Comparison of ENCODE assay signal across 8 mouse cellular contexts in genomic region chr4:152326543-152326942, GRCm38 (mm10). TPM values are rescaled to one million over a fixed set of nuclear protein-coding genes. Genes with fewer than 3 reads are reported as not detected.
A peak's percentile ranks its signal among the peaks of the same experiment; 100 is the strongest.
DNase-seq lines count a peak whose midpoint lies in the region; ATAC-seq and TF ChIP-seq lines count a peak whose summit lies in the region.

No protein-coding gene starts in this region.

- H3K4me3 ChIP-seq in lung, embryonic 14.5 days (ENCODE audit: low read depth, low read length), result peak overlapping the region; percentile 97
- H3K4me3 ChIP-seq in embryonic facial prominence, embryonic 14.5 days (ENCODE audit: low read depth, low read length), result peak overlapping the region; percentile 99
- peak overlapping the region; percentile 78 for H3K4me3 ChIP-seq in intestine, postnatal 0 days (ENCODE audit: low read depth, low read length)
- peak overlapping the region; percentile 72 for H3K4me3 ChIP-seq in neural tube, embryonic 14.5 days (ENCODE audit: low read depth, low read length)

- DNase-seq in lung, embryonic 14.5 days, result no peak
- no peak for DNase-seq in lung, postnatal 36 days
- DNase-seq in embryonic facial prominence, embryonic 14.5 days (ENCODE audit: low spot score), result no peak
- DNase-seq in adrenal gland, postnatal 4 days (ENCODE audit: low spot score in 2 of 2), result no peak
- no peak for DNase-seq in layer of hippocampus, adult 9-11 months
- no peak for DNase-seq in left cerebral cortex, postnatal 10 days (ENCODE audit: extremely low spot score in 1 of 2, low spot score in 2 of 2)

- intact Hi-C loops in left cerebral cortex, postnatal 10 days (cut with DNase I), result no loop called here

- H3K4me2 ChIP-seq in lung, embryonic 14.5 days, result peak overlapping the region; percentile 95
- H3K4me2 ChIP-seq in embryonic facial prominence, embryonic 14.5 days (ENCODE audit: low read depth, low read length), result peak overlapping the region; percentile 82
- H3K4me2 ChIP-seq in intestine, postnatal 0 days (replicated peaks; ENCODE audit: low read depth), result peak overlapping the region; percentile 88
- peak overlapping the region; percentile 58 for H3K4me2 ChIP-seq in neural tube, embryonic 14.5 days (ENCODE audit: low read depth, low read length)

- no peaks in the 10 kb centered on the region for H3K9me3 ChIP-seq in lung, embryonic 14.5 days (ENCODE audit: low read depth, low read length)
- H3K9me3 ChIP-seq in embryonic facial prominence, embryonic 14.5 days (ENCODE audit: control insufficient read depth, low read length), result no peaks in the 10 kb centered on the region
- no peaks in the 10 kb centered on the region for H3K9me3 ChIP-seq in intestine, postnatal 0 days (ENCODE audit: control insufficient read depth)
- no peaks in the 10 kb centered on the region for H3K9me3 ChIP-seq in neural tube, embryonic 14.5 days (ENCODE audit: control insufficient read depth, low read length)

- no peak for ATAC-seq in lung, embryonic 14.5 days (ENCODE audit: insufficient read depth)
- no peak for ATAC-seq in embryonic facial prominence, embryonic 14.5 days (ENCODE audit: low read depth)
- ATAC-seq in intestine, postnatal 0 days, result no peak
- ATAC-seq in neural tube, embryonic 14.5 days (ENCODE audit: low read depth), result no peak

- H3K4me1 ChIP-seq in lung, embryonic 14.5 days (ENCODE audit: insufficient read depth), result peaks cover 8% of the 10 kb centered on the region
- H3K4me1 ChIP-seq in embryonic facial prominence, embryonic 14.5 days (ENCODE audit: control insufficient read depth, insufficient read depth, low read length), result peaks cover 12% of the 10 kb centered on the region
- H3K4me1 ChIP-seq in intestine, postnatal 0 days (replicated peaks; ENCODE audit: control insufficient read depth, insufficient read depth, low read length), result peaks cover 4% of the 10 kb centered on the region
- peaks cover 10% of the 10 kb centered on the region for H3K4me1 ChIP-seq in neural tube, embryonic 14.5 days (ENCODE audit: control insufficient read depth, insufficient read depth, low read length)

- WGBS in lung, embryonic 14.5 days, result under 1% methylated on average over 11 of the region's 11 CpGs
- WGBS in embryonic facial prominence, embryonic 14.5 days, result 1% methylated on average over 11 of the region's 11 CpGs
- 2% methylated on average over 11 of the region's 11 CpGs for WGBS in intestine, postnatal 0 days
- WGBS in neural tube, embryonic 14.5 days, result 2% methylated on average over 11 of the region's 11 CpGs

- no peak for TF ChIP-seq CTCF in lung, embryonic 14.5 days (IDR thresholded peaks at IDR 0.05; ENCODE audit: low read depth)
- no peak for TF ChIP-seq CTCF in intestine, postnatal 0 days (IDR thresholded peaks at IDR 0.05; ENCODE audit: low read depth)

- no peak overlapping the region for H3K27ac ChIP-seq in lung, embryonic 14.5 days (ENCODE audit: low read depth)
- H3K27ac ChIP-seq in embryonic facial prominence, embryonic 14.5 days (replicated peaks; ENCODE audit: low read depth, low read length), result peak overlapping the region; percentile 77; the same call in 1 of the 2 replicates
- H3K27ac ChIP-seq in intestine, postnatal 0 days (ENCODE audit: low read depth, low read length), result no peak overlapping the region
- H3K27ac ChIP-seq in neural tube, embryonic 14.5 days (ENCODE audit: low read depth, low read length), result no peak overlapping the region

- peaks cover 44% of the 10 kb centered on the region for H3K36me3 ChIP-seq in lung, embryonic 14.5 days (ENCODE audit: insufficient read depth)
- peaks cover 41% of the 10 kb centered on the region for H3K36me3 ChIP-seq in embryonic facial prominence, embryonic 14.5 days (ENCODE audit: control insufficient read depth, insufficient read depth, low read length)
- peaks cover 28% of the 10 kb centered on the region for H3K36me3 ChIP-seq in intestine, postnatal 0 days (ENCODE audit: control insufficient read depth, insufficient read depth)
- H3K36me3 ChIP-seq in neural tube, embryonic 14.5 days (ENCODE audit: control insufficient read depth, insufficient read depth, low read length), result peaks cover 23% of the 10 kb centered on the region

- H3K27me3 ChIP-seq in lung, embryonic 14.5 days (ENCODE audit: insufficient read depth, low read length), result no peaks in the 10 kb centered on the region
- no peaks in the 10 kb centered on the region for H3K27me3 ChIP-seq in embryonic facial prominence, embryonic 14.5 days (replicated peaks; ENCODE audit: control insufficient read depth, insufficient read depth, low read length)
- no peaks in the 10 kb centered on the region for H3K27me3 ChIP-seq in intestine, postnatal 0 days (replicated peaks; ENCODE audit: control insufficient read depth, insufficient read depth, low read length)
- H3K27me3 ChIP-seq in neural tube, embryonic 14.5 days (ENCODE audit: control insufficient read depth, insufficient read depth, low read length), result no peaks in the 10 kb centered on the region; the same call in 1 of the 2 replicates

- peak overlapping the region; percentile 97 for H3K9ac ChIP-seq in lung, embryonic 14.5 days
- H3K9ac ChIP-seq in embryonic facial prominence, embryonic 14.5 days (ENCODE audit: low read depth, low read length), result peak overlapping the region; percentile 98
- peak overlapping the region; percentile 77 for H3K9ac ChIP-seq in intestine, postnatal 0 days (ENCODE audit: low read depth, low read length)
- H3K9ac ChIP-seq in neural tube, embryonic 14.5 days (replicated peaks; ENCODE audit: low read depth, low read length), result peak overlapping the region; percentile 60

RNA-seq across cellular contexts. Expression of gene Rpl22, which starts 1.0 kb away (rescaled TPM):
- polyA plus RNA-seq in lung, embryonic 14.5 days (2014; fragmentation: Nextera tagmentation; extraction: Ambion mirVana), result 428 and 464 TPM in 2 replicates
- polyA plus RNA-seq in embryonic facial prominence, embryonic 14.5 days (2014; fragmentation: Nextera tagmentation; extraction: Ambion mirVana), result 395 and 470 TPM in 2 replicates
- polyA plus RNA-seq in intestine, postnatal 0 days (2015; fragmentation: Nextera tagmentation; extraction: Ambion mirVana), result 281 and 296 TPM in 2 replicates
- 150 and 173 TPM in 2 replicates for polyA plus RNA-seq in neural tube, embryonic 14.5 days (2014; fragmentation: Nextera tagmentation; extraction: Ambion mirVana)
- total RNA-seq in adrenal gland, postnatal 4 days (2021), result 100 to 1,000 TPM; 608 to 640 TPM
- 100 to 1,000 TPM; 224 to 239 TPM for total RNA-seq in left cerebral cortex, postnatal 10 days (2021)

RNA-seq across cellular contexts. Expression of gene Rnf207, which starts 7.8 kb away (rescaled TPM):
- 0.36 and 0.65 TPM in 2 replicates for polyA plus RNA-seq in lung, embryonic 14.5 days (2014; fragmentation: Nextera tagmentation; extraction: Ambion mirVana)
- polyA plus RNA-seq in embryonic facial prominence, embryonic 14.5 days (2014; fragmentation: Nextera tagmentation; extraction: Ambion mirVana), result 0.56 and 0.84 TPM in 2 replicates
- 0.69 and 0.70 TPM in 2 replicates for polyA plus RNA-seq in intestine, postnatal 0 days (2015; fragmentation: Nextera tagmentation; extraction: Ambion mirVana)
- 5.9 and 8.4 TPM in 2 replicates for polyA plus RNA-seq in neural tube, embryonic 14.5 days (2014; fragmentation: Nextera tagmentation; extraction: Ambion mirVana)
- 1 to 10 TPM; 1.2 to 1.3 TPM for total RNA-seq in adrenal gland, postnatal 4 days (2021)
- 1 to 10 TPM; 1.1 to 4.5 TPM for total RNA-seq in left cerebral cortex, postnatal 10 days (2021)

RNA-seq across cellular contexts. Expression of gene Chd5, which starts 11.9 kb away (rescaled TPM):
- polyA plus RNA-seq in lung, embryonic 14.5 days (2014; fragmentation: Nextera tagmentation; extraction: Ambion mirVana), result 0.03 and 0.07 TPM in 2 replicates
- polyA plus RNA-seq in embryonic facial prominence, embryonic 14.5 days (2014; fragmentation: Nextera tagmentation; extraction: Ambion mirVana), result 1.4 and 2.0 TPM in 2 replicates
- 1.4 and 1.5 TPM in 2 replicates for polyA plus RNA-seq in intestine, postnatal 0 days (2015; fragmentation: Nextera tagmentation; extraction: Ambion mirVana)
- polyA plus RNA-seq in neural tube, embryonic 14.5 days (2014; fragmentation: Nextera tagmentation; extraction: Ambion mirVana), result 38.4 and 48.5 TPM in 2 replicates
- 10 to 100 TPM; 19.0 to 24.7 TPM for total RNA-seq in adrenal gland, postnatal 4 days (2021)
- total RNA-seq in left cerebral cortex, postnatal 10 days (2021), result 100 to 1,000 TPM; 176 to 179 TPM

RNA-seq across cellular contexts. Expression of gene Icmt, which starts 29.5 kb away (rescaled TPM):
- 31.2 and 31.8 TPM in 2 replicates for polyA plus RNA-seq in lung, embryonic 14.5 days (2014; fragmentation: Nextera tagmentation; extraction: Ambion mirVana)
- 25.1 and 26.9 TPM in 2 replicates for polyA plus RNA-seq in embryonic facial prominence, embryonic 14.5 days (2014; fragmentation: Nextera tagmentation; extraction: Ambion mirVana)
- polyA plus RNA-seq in intestine, postnatal 0 days (2015; fragmentation: Nextera tagmentation; extraction: Ambion mirVana), result 12.6 and 12.9 TPM in 2 replicates
- polyA plus RNA-seq in neural tube, embryonic 14.5 days (2014; fragmentation: Nextera tagmentation; extraction: Ambion mirVana), result 16.6 and 24.9 TPM in 2 replicates
- total RNA-seq in adrenal gland, postnatal 4 days (2021), result 10 to 100 TPM; 35.4 to 35.5 TPM
- 10 to 100 TPM; 31.7 to 32.3 TPM for total RNA-seq in left cerebral cortex, postnatal 10 days (2021)

RNA-seq across cellular contexts. Expression of gene Hes3, which starts 35.1 kb away (rescaled TPM):
- not detected in 2 replicates for polyA plus RNA-seq in lung, embryonic 14.5 days (2014; fragmentation: Nextera tagmentation; extraction: Ambion mirVana)
- polyA plus RNA-seq in embryonic facial prominence, embryonic 14.5 days (2014; fragmentation: Nextera tagmentation; extraction: Ambion mirVana), result not detected in 2 replicates
- polyA plus RNA-seq in intestine, postnatal 0 days (2015; fragmentation: Nextera tagmentation; extraction: Ambion mirVana), result not detected in 2 replicates
- 0.36 and 0.68 TPM in 2 replicates for polyA plus RNA-seq in neural tube, embryonic 14.5 days (2014; fragmentation: Nextera tagmentation; extraction: Ambion mirVana)
- total RNA-seq in adrenal gland, postnatal 4 days (2021), result not detected
- not detected for total RNA-seq in left cerebral cortex, postnatal 10 days (2021)

Comparison
In these comparisons a context has a peak if more than half of its experiments do, and no peak if none do; other contexts are left out.
1. RNA of gene Chd5, which starts 11.9 kb away (polyA plus RNA-seq): 38.4 to 48.5 TPM in neural tube, embryonic 14.5 days; 1.4 to 1.5 TPM in intestine, postnatal 0 days, 1.4 to 2.0 TPM in embryonic facial prominence, embryonic 14.5 days and 0.03 to 0.07 TPM in lung, embryonic 14.5 days; every median in the first group is over 10 times any median in the second.
2. Peak in every context shown above with its lines, with median percentiles within 50 percentile points of each other: H3K4me2 ChIP-seq, H3K4me3 ChIP-seq and H3K9ac ChIP-seq.